Mouse (Mus musculus): ENCODE measurements around the gene Gm49384. TPM values are rescaled to one million over a fixed set of nuclear protein-coding genes. Genes with fewer than 3 reads are reported as not detected.
"Not testable (repeated sequence)": the region's sequence is repeated elsewhere in the genome, so short reads cannot be mapped to it uniquely, and the experiment has no call there.

Gene Gm49384
- polyA plus RNA-seq, 1 experiment from 2014 or later = 29.8 TPM

DNA sequence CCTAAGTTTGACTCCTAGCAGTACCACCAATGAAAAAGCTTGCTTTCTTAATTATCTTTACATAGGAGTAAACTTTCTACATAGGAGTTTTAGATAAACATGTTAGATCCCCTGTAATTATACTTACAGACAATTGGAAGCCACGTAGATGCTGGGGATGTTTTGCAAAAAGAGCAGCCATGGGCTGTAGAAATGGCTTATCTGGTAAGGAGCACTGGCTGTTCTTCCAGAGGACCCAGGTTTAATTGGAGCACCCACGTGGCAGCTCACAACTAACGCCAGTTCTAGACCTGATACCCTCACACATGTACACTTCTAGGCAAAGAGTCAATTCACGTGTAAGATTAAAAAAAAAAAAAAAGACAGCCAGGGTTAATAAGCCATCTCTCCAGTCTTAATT lies 22.3 kb downstream of the Gm49384 start:
- no peak overlapping the region for H3K27ac ChIP-seq (ENCODE audit: low read depth, low read length)
- H3K4me2 ChIP-seq (replicated peaks; ENCODE audit: low read depth, low read length) = no peak overlapping the region
- ATAC-seq (ENCODE audit: low FRiP score, low TSS enrichment) = no peak
- no peak overlapping the region for H3K9ac ChIP-seq (ENCODE audit: low read depth, low read length)
- peaks cover 10% of the 10 kb centered on the region for H3K4me1 ChIP-seq (ENCODE audit: control insufficient read depth, insufficient read depth, low read length)
- no peaks in the 10 kb centered on the region for H3K9me3 ChIP-seq (ENCODE audit: control insufficient read depth, low read length)
- H3K36me3 ChIP-seq (ENCODE audit: control insufficient read depth, insufficient read depth, low read length) = peaks cover 15% of the 10 kb centered on the region; the same call in 1 of the 2 replicates
- H3K4me3 ChIP-seq (ENCODE audit: low read length) = no peak overlapping the region
- WGBS = 90% methylated on average over 4 of the region's 4 CpGs
- H3K27me3 ChIP-seq (ENCODE audit: control insufficient read depth, insufficient read depth, low read length) = no peaks in the 10 kb centered on the region

DNA sequence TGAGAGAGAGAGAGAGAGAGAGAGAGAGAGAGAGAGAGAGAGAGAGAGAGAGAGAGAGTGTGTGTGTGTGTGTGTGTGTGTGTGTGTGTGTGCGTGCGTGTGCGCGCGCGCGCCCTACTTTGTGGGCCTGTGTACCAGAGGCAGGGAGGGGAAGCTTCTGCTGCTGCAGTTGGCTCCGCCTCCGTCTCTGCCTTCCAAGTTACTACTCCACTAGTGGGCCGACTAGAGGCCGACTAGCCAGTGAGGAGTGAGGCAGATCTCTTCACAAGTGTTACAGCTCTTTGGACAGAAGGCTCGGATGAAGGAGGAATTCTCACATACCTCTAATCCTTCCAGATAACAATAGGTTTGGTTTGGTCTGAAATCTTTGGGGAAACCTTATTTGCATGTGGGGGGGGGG lies 24.7 kb downstream of the Gm49384 start:
- H3K36me3 ChIP-seq (ENCODE audit: control insufficient read depth, insufficient read depth, low read length) = peaks cover 23% of the 10 kb centered on the region
- H3K9me3 ChIP-seq (ENCODE audit: control insufficient read depth, low read length) = no peaks in the 10 kb centered on the region
- ATAC-seq (ENCODE audit: low FRiP score, low TSS enrichment) = no peak
- no peak overlapping the region for H3K27ac ChIP-seq (ENCODE audit: low read depth, low read length)
- H3K4me2 ChIP-seq (replicated peaks; ENCODE audit: low read depth, low read length) = no peak overlapping the region
- no peaks in the 10 kb centered on the region for H3K27me3 ChIP-seq (ENCODE audit: control insufficient read depth, insufficient read depth, low read length)
- no peaks in the 10 kb centered on the region for H3K4me1 ChIP-seq (ENCODE audit: control insufficient read depth, insufficient read depth, low read length)
- H3K4me3 ChIP-seq (ENCODE audit: low read length) = no peak overlapping the region
- H3K9ac ChIP-seq (ENCODE audit: low read depth, low read length) = no peak overlapping the region
- 72% methylated on average over 12 of the region's 12 CpGs for WGBS

DNA sequence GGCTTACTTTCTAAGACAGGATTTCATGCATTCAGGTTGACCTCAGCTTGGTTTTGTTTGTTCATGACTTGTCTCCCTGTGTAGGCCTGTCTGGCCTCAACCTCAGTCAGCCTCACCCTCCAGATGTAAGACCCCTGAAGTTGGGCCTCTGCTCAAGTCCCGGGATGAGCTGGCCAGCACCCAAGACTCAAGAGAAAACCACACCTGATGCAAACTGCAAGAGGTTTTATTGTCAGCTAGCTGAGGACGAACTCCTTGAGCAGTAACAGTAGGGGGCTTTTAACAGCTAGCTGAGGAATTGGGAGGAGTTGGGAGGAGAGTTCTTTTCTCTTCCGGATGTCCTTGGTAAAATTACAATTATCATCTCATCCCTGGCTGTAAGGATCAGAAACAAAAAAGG lies 26.5 kb downstream of the Gm49384 start:
- H3K4me3 ChIP-seq (ENCODE audit: low read length) = no peak overlapping the region
- H3K27me3 ChIP-seq (ENCODE audit: control insufficient read depth, insufficient read depth, low read length) = no peaks in the 10 kb centered on the region
- H3K4me2 ChIP-seq (replicated peaks; ENCODE audit: low read depth, low read length) = no peak overlapping the region
- H3K4me1 ChIP-seq (ENCODE audit: control insufficient read depth, insufficient read depth, low read length) = no peaks in the 10 kb centered on the region
- peaks cover 25% of the 10 kb centered on the region for H3K36me3 ChIP-seq (ENCODE audit: control insufficient read depth, insufficient read depth, low read length)
- 90% methylated on average over 3 of the region's 3 CpGs for WGBS
- H3K9me3 ChIP-seq (ENCODE audit: control insufficient read depth, low read length) = no peaks in the 10 kb centered on the region
- no peak overlapping the region for H3K27ac ChIP-seq (ENCODE audit: low read depth, low read length)
- H3K9ac ChIP-seq (ENCODE audit: low read depth, low read length) = no peak overlapping the region
- no peak for ATAC-seq (ENCODE audit: low FRiP score, low TSS enrichment)

DNA sequence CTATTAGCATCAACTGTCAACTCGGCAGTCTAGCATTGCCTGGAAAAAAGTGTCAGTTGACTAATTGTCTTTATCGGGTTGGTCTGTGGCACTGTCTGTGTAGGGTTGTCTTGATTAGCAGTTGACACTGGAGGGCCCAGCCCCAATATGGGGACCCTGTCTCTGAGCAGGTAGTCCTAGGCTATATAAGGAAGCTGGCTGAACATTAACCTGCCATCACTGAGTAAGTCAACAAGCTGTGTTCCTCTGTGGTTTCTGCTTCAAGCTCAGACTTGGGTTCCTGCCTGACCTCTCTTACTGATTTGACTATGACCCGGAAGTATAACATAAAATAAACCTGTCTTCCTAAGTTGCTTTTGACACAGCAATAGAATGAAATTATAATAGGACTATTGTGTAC lies 28.1 kb downstream of the Gm49384 start:
- Histone ChIP-seq H3K4me1 (ENCODE audit: control insufficient read depth, insufficient read depth, low read length) (no peaks in the 10 kb centered on the region), H3K4me3 (ENCODE audit: low read length) (no peak overlapping the region), H3K27me3 (ENCODE audit: control insufficient read depth, insufficient read depth, low read length) (no peaks in the 10 kb centered on the region), H3K9ac (ENCODE audit: low read depth, low read length) (no peak overlapping the region), H3K9me3 (ENCODE audit: control insufficient read depth, low read length) (no peaks in the 10 kb centered on the region), H3K36me3 (ENCODE audit: control insufficient read depth, insufficient read depth, low read length) (peaks cover 24% of the 10 kb centered on the region), H3K4me2 (replicated peaks; ENCODE audit: low read depth, low read length) (no peak overlapping the region), H3K27ac (ENCODE audit: low read depth, low read length) (no peak overlapping the region)
- ATAC-seq (ENCODE audit: low FRiP score, low TSS enrichment) = no peak
- 90% methylated on average over 3 of the region's 3 CpGs for WGBS

DNA sequence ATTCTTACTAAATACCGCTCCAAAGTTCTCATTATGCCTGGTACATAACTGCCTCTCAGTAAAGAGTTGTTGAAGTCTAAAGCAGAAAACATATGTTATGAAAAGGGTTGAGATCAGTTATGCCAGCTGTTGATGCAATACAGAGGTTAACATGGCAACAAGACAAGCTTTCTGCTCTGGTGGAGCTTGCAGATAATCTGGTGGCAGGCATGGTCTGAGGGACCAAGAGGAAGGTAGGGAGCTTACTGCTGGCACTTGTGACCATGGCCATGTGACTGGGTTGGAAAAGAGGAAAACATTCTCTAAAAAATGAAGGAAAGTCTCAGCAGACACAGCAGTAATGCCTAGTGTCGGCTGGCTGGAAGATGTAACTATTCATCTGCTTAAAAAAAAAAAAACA lies 32.8 kb downstream of the Gm49384 start:
- no peaks in the 10 kb centered on the region for H3K9me3 ChIP-seq (ENCODE audit: control insufficient read depth, low read length)
- H3K27me3 ChIP-seq (ENCODE audit: control insufficient read depth, insufficient read depth, low read length) = no peaks in the 10 kb centered on the region
- H3K27ac ChIP-seq (ENCODE audit: low read depth, low read length) = no peak overlapping the region
- H3K4me3 ChIP-seq (ENCODE audit: low read length) = no peak overlapping the region
- peaks cover 6% of the 10 kb centered on the region; the same call in 1 of the 2 replicates for H3K4me1 ChIP-seq (ENCODE audit: control insufficient read depth, insufficient read depth, low read length)
- 86% methylated on average over 2 of the region's 2 CpGs for WGBS
- H3K9ac ChIP-seq (ENCODE audit: low read depth, low read length) = no peak overlapping the region
- ATAC-seq (ENCODE audit: low FRiP score, low TSS enrichment) = no peak
- peaks cover 21% of the 10 kb centered on the region for H3K36me3 ChIP-seq (ENCODE audit: control insufficient read depth, insufficient read depth, low read length)
- no peak overlapping the region for H3K4me2 ChIP-seq (replicated peaks; ENCODE audit: low read depth, low read length)

DNA sequence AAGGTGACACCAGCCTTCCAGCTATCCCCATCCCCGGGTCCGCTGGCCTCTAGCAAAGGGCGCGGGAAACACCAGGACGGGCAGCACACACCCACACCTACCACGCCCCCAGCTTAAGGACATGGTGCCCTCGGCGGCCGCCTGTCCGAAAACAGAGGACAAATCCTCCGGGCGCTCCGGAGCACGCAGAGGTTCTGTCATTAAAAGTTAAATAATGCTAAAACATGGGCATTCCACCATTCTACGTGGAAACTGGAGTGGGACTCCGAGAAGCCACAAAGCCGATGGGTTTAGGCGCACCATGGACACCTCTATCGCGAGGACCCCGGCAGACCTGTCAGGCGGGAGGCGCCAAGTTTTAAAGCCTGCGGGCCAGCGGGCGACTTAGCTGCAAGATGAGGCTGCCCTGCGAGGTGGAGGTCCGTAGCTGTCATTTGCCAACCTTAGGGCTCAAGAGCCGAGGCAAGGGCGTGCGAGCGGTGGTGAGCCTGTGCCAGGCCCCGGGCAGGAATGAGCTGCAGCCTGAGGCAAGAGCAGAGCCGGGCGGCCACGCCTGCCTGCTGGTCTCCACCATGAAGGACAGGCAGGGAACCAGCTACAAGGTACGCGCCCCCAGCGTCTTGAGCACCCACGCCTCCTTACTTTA lies 35.5 kb downstream of the Gm49384 start, which contains the start of gene Lrr1:
Gene Lrr1, plus strand, starts transcription at position 354 of the 646 bp plus-strand sequence.
- peaks cover 8% of the 10 kb centered on the region; the same call in 1 of the 2 replicates for H3K36me3 ChIP-seq (ENCODE audit: control insufficient read depth, insufficient read depth, low read length)
- peak; percentile 95 for ATAC-seq (ENCODE audit: low FRiP score, low TSS enrichment)
- H3K9me3 ChIP-seq (ENCODE audit: control insufficient read depth, low read length) = no peaks in the 10 kb centered on the region
- no peaks in the 10 kb centered on the region for H3K27me3 ChIP-seq (ENCODE audit: control insufficient read depth, insufficient read depth, low read length)
- H3K4me2 ChIP-seq (replicated peaks; ENCODE audit: low read depth, low read length) = peak within 1 kb of the TSS; percentile 67
- H3K27ac ChIP-seq (ENCODE audit: low read depth, low read length) = peak within 1 kb of the TSS; percentile 62; the same call in 1 of the 2 replicates
- under 1% methylated on average over 40 of the region's 40 CpGs for WGBS
- peak within 1 kb of the TSS; percentile 71 for H3K9ac ChIP-seq (ENCODE audit: low read depth, low read length)
- H3K4me1 ChIP-seq (ENCODE audit: control insufficient read depth, insufficient read depth, low read length) = peaks cover 6% of the 10 kb centered on the region; the same call in 1 of the 2 replicates
- H3K4me3 ChIP-seq (ENCODE audit: low read length) = peak within 1 kb of the TSS; percentile 84

DNA sequence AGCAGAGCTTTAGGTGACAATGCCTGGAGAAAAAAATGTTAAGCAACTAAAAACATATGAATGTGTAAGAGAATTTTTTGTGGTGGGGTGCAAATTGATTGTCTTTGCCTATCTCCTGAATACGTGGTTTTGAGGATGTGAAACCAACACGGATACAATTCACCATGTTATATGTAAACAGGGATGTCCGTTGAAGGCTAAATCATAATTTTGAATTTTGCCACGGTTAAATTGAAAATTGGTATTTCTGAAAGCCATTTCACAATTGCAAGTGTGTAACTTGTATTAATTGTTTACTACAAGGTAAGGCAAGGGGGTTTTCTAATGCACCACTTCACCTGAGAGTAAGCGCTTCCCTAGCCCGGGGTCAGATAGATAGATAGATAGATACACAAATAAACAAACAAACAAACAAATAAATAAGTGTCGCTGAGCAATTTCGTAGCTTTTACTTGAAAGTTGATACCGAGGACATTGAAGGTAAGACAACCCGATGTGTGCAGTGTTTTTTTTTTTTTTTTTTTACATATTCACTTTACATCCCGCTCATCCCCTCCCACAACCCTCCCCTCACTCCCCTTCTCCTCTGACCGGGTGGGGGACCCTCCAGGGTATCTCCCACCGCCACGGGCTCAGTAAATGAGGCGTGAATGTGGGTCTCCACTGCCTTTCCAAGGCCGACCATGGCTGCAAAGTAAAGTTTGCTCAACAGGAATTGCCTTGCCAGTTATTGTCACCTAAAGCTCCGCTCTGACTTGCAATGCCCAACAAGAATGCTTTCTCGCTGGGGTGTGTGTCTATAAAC lies 36.2 kb downstream of the Gm49384 start:
- H3K9me3 ChIP-seq (ENCODE audit: control insufficient read depth, low read length) = no peaks in the 10 kb centered on the region
- peaks cover 6% of the 10 kb centered on the region; the same call in 1 of the 2 replicates for H3K4me1 ChIP-seq (ENCODE audit: control insufficient read depth, insufficient read depth, low read length)
- peak overlapping the region; percentile 62; the same call in 1 of the 2 replicates for H3K27ac ChIP-seq (ENCODE audit: low read depth, low read length)
- peak overlapping the region; percentile 67 for H3K4me2 ChIP-seq (replicated peaks; ENCODE audit: low read depth, low read length)
- no peaks in the 10 kb centered on the region for H3K27me3 ChIP-seq (ENCODE audit: control insufficient read depth, insufficient read depth, low read length)
- 7% methylated on average over 18 of the region's 18 CpGs for WGBS
- H3K36me3 ChIP-seq (ENCODE audit: control insufficient read depth, insufficient read depth, low read length) = peaks cover 8% of the 10 kb centered on the region; the same call in 1 of the 2 replicates
- peak overlapping the region; percentile 84 for H3K4me3 ChIP-seq (ENCODE audit: low read length)
- H3K9ac ChIP-seq (ENCODE audit: low read depth, low read length) = peak overlapping the region; percentile 71
- peak; percentile 51; the same call in 1 of the 2 replicates for ATAC-seq (ENCODE audit: low FRiP score, low TSS enrichment)

DNA sequence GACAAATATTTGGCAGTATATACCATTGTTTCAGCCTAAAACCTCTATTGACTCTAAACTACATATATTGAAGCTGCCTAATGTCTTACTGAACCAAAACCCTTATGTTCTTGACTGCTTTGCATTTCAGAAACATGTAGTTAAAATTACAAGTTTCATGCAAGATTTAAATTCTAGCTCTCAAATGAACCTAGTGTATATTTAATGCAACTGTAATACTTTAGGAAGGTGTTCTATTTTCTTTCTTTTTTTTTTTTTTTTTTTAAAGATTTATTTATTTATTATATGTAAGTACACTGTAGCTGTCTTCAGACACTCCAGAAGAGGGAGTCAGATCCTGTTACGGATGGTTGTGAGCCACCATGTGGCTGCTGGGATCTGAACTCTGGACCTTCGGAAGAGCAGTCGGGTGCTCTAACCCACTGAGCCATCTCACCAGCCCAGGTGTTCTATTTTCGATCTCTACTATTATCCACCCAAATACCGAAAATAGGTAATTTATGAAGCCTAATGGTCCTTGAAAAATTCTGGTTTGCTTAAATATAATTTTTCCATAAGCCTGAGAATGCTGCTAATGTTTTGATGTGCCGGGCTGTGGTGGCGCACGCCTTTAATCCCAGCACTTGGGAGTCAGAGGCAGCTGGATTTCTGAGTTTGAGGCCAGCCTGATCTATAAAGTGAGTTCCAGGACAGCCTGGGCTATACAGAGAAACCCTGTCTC lies 37.0 kb downstream of the Gm49384 start:
- H3K4me2 ChIP-seq (replicated peaks; ENCODE audit: low read depth, low read length); H3K9me3 ChIP-seq (ENCODE audit: control insufficient read depth, low read length); H3K9ac ChIP-seq (ENCODE audit: low read depth, low read length); ATAC-seq (ENCODE audit: low FRiP score, low TSS enrichment); H3K27ac ChIP-seq (ENCODE audit: low read depth, low read length); H3K36me3 ChIP-seq (ENCODE audit: control insufficient read depth, insufficient read depth, low read length); H3K4me3 ChIP-seq (ENCODE audit: low read length); H3K4me1 ChIP-seq (ENCODE audit: control insufficient read depth, insufficient read depth, low read length); H3K27me3 ChIP-seq (ENCODE audit: control insufficient read depth, insufficient read depth, low read length): not testable (repeated sequence)
- WGBS = 69% methylated on average over 8 of the region's 8 CpGs
